Mouse (Mus musculus) activated CD4-positive, CD25-positive, alpha-beta regulatory T cell, adult 4 months (primary cell): ENCODE results near the gene Hsp90aa1. TPM values are rescaled to one million over a fixed set of nuclear protein-coding genes. Genes with fewer than 3 reads are reported as not detected.

Source experiments
- polyA plus RNA-seq, 2 experiments: library from polyadenylated mRNA; unstranded; fragments of 100-300 nt; shearing (Covaris generic); gene quantifications; one replicate each; pipeline ENCODE4 v1.2.1; 2017

Gene Hsp90aa1
- polyA plus RNA-seq, 2 experiments from 2014 or later: 163 to 197 TPM

Other genes starting within 250 kb of the Hsp90aa1 start
- gene Dync1h1, start 101.3 kb downstream of the Hsp90aa1 start, polyA plus RNA-seq: 10 to 100 TPM; 26.9 to 37.5 TPM
- under 1 TPM in 1 of 2 experiments, not detected in 1; 0.58 TPM for gene 1700001K19Rik, start 20.1 kb downstream of the Hsp90aa1 start, polyA plus RNA-seq
- gene Wdr20, start 35.2 kb upstream of the Hsp90aa1 start, polyA plus RNA-seq: 10 to 100 TPM; 24.7 to 31.4 TPM
- gene Mok, start 138.2 kb upstream of the Hsp90aa1 start, polyA plus RNA-seq: under 1 TPM; 0.22 to 0.29 TPM
- gene Zfp839, start 147.5 kb upstream of the Hsp90aa1 start, polyA plus RNA-seq: 1 to 10 TPM; 1.2 to 2.2 TPM
- gene Cinp, start 186.4 kb upstream of the Hsp90aa1 start, polyA plus RNA-seq: 10 to 100 TPM; 34.1 to 38.1 TPM
- gene Tecpr2, start 186.5 kb upstream of the Hsp90aa1 start, polyA plus RNA-seq: 1 to 10 TPM in 1 of 2 experiments, under 1 TPM in 1; 0.61 to 1.2 TPM